Mouse (Mus musculus) cerebellum, postnatal 25 days (tissue): ENCODE data around the gene 1700028P14Rik.
"Not testable (repeated sequence)": the region's sequence is repeated elsewhere in the genome, so short reads cannot be mapped to it uniquely, and the experiment has no call there.

Source experiments
- DNase-seq, 2 experiments: peaks; one replicate each; pipeline ENCODE4 v3.0.0; 2021; ENCODE audit warnings: mixed read lengths in 2 of 2

1700028P14Rik gene

GRCm38 (mm10) chr19:23652644-23653043 lies at the start of gene 1700028P14Rik:
1700028P14Rik (minus strand) TSS chr19:23652812.
- DNase-seq: peak; percentile 36 to 66

- DNase-seq: no peak
Measured at GRCm38 (mm10) chr19:23699131-23699530, 46.5 kb upstream of the 1700028P14Rik start.

- no peak for DNase-seq
Measured at GRCm38 (mm10) chr19:23698366-23698765, 45.8 kb upstream of the 1700028P14Rik start.

DNA sequence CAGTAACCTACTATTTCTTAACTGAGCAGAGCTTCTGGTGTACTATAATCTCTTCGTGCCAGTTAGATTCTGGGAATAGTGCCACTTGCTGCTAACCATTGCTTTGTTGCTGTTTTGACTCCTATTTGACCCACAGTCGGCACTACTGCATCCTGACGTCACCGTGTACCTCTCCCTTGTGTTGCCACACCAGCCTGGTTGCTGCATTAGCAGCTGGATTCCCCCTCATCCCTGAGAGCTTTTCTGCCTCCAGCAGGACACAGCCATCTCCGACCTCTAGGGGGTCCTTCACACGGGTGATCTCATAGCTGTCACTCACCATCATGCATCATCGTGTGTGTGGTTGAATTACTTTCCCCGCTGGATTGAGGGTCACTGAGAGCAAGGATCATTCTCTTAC lies 45.2 kb upstream of the 1700028P14Rik start:
- no peak for DNase-seq

GRCm38 (mm10) chr19:23694344-23694743 lies 41.7 kb upstream of the 1700028P14Rik start:
- peak; percentile 67 to 71 for DNase-seq

DNA sequence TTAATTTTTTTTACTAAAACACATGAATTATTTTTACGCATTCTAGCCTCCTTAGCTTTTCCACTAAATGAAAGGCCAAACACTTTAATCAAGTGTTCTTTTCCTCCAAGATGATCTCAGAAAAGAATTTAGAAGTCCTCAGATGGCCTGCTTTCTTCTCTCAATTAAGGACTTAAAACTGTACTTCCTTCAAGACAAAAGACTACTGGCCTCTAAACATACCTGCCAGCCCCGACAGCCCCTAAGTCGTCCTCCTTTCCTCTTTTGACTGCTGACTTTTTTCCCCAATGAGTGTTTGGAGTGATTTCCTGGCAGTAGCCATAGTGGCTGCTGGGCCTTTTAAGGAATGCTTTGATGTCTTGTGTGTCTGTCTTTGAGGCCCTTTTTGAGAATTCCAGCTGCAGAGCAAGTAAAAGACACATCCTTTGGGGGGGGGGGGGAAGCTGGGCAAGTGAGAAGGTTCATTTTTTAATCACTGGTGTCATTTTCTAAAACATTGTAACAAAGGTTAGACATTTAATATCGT lies 35.9 kb upstream of the 1700028P14Rik start:
- peak in 1 of 2 experiments; percentile 11 for DNase-seq

- peak; percentile 96 to 97 for DNase-seq
Measured at GRCm38 (mm10) chr19:23687296-23688021, 34.8 kb upstream of the 1700028P14Rik start, which contains the start of gene Ptar1. Ptar1 (plus strand) TSS chr19:23687429.

DNA sequence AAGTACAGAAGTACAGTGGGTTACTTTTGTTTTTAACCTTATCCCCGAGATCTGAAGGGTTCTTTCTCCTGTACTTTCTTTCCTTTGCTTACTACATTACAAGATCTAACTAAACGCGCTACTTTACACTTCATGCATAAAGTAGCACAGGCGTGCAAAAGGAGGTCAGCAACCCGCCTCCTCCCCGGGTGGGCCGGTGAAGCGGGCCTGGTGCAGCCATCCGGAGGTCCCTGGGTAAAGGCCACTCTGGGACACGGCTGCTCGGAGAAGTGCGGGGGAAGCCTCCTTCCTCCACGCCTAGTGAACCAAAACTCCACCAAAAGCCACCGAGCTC lies 34.3 kb upstream of the 1700028P14Rik start:
- DNase-seq: no peak

GRCm38 (mm10) chr19:23675656-23676055 lies 23.0 kb upstream of the 1700028P14Rik start:
- not testable (repeated sequence) for DNase-seq

GRCm38 (mm10) chr19:23673021-23673420 lies 20.4 kb upstream of the 1700028P14Rik start:
- DNase-seq: no peak

GRCm38 (mm10) chr19:23668142-23668655 lies 15.6 kb upstream of the 1700028P14Rik start:
- no peak for DNase-seq

DNA sequence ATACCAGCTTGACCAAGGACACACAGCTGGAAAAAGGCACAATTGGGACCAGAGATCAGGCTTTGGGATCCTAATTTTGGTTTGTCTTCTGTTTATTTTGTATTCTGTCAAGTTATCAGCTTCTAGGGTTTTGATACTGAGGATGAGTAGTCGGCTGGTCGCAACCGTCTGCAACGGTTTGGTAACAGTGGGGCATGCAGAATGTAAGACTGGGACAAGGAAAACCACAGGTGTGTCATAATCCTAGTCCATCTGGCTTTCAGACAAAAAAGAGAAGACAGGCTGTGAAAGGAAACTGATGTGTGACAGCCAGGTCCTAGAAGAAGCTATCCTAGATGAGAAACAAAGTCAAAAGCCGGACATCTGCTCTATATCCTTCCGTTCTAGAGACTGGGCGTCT lies 11.5 kb upstream of the 1700028P14Rik start:
- no peak for DNase-seq

GRCm38 (mm10) chr19:23658350-23658749 lies 5.7 kb upstream of the 1700028P14Rik start:
- DNase-seq: no peak

- no peak for DNase-seq
Measured at GRCm38 (mm10) chr19:23657261-23657932, 4.8 kb upstream of the 1700028P14Rik start.

DNA sequence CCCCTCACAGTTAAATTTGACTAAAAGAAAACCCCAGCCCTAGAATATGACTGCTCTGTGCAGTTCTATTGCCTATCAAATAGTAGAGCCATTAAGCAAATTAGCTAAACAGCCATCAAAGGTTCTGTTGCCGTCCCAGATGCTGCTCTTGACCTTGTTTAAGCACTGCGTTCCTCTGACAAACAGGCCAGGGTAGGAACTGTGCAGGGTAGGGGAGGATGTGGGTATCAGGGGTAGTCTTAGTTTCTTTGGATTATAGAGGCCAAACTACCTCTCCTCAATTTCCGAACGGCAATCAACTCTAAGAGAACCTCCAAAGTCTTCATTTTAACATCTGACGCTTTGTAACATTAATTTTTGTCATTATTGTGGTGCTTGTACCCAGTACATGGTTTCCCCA lies 542 bp upstream of the 1700028P14Rik start:
- no peak for DNase-seq

- no peak for DNase-seq
Measured at GRCm38 (mm10) chr19:23647308-23647707, 5.3 kb downstream of the 1700028P14Rik start.

DNA sequence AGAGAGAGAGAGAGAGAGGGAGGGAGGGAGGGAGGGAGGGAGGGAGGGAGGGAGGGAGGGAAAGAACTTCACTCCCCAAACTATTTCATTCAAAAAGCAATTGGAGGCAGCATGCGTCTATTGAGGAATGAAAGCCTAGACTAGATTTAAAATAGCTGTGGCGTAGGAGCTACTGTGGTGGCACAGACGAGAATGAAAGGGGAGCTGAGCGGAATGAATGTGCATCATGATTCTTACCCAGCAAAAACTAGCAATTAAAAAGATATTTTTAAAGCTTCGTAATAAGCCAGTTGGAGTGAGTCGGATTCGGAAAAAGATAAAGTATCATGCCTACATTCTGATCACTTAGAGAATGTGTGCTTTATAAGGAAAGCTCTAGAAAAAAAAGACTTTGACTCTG lies 7.3 kb downstream of the 1700028P14Rik start:
- no peak for DNase-seq

DNA sequence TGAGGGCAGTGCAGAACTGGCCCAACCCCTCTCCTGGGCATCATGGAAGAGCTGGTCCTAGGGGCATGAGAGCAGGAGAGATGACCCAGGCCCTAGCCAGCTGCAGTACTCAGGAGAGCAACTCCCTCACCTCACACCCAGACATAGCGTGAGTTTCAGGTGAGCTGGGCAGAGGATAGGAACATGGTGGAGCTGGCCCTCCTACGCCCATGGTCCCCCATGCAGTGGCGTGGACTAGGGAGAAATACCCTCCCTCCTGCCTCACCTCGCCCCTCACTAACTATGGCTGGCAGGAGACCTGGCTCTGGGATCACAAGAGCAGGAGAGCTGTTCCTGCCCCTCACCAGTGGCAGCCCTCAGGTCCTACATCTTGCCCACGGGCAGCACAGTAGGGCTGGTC lies 8.8 kb downstream of the 1700028P14Rik start:
- DNase-seq: no peak

DNA sequence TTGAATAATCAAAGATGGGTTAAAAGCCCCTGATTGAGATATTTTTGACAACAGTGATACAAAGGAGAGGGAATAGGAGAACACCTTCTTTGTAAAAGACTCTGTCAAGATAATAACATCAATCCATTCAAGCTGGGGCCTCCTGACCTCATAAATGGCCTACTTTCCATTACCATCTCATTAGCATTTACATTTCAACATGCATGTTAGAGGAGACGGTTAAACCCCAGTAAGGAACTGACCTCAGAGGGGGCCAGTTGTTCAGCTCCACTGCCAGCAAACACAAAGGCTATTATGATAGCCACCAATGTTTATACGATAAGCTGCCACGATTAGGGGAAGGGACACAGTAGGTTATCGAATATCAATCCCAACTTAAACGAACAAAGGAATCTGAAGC lies 15.8 kb downstream of the 1700028P14Rik start:
- DNase-seq: no peak

- DNase-seq: no peak
Measured at GRCm38 (mm10) chr19:23631611-23632492, 20.8 kb downstream of the 1700028P14Rik start.

DNA sequence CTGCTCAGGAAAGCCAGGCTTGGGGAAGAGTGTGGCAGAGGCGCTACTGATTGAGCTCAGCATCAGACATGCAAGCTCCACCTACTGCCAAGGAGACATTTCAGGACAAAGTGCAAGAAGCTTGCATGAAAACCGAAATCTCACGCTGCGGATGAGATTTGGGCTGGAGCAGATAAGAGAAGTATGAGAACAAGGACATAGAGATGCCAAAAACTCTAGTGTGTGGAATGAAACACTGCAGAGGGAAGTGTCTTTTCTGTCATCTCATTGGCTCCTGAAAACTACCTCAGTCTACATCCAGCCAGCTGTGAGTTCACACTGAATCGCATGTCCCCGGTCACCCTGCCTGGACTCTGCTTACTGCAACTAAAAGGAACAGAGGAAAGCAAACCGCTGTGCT lies 38.3 kb downstream of the 1700028P14Rik start:
- no peak for DNase-seq

- DNase-seq: no peak
Measured at GRCm38 (mm10) chr19:23609724-23610123, 42.9 kb downstream of the 1700028P14Rik start.

- DNase-seq: no peak
Measured at GRCm38 (mm10) chr19:23607951-23608350, 44.7 kb downstream of the 1700028P14Rik start.
